ENCODE assay signal across 16 mouse cellular contexts in genomic region chr2:158730896-158731295, GRCm38 (mm10). TPM values are rescaled to one million over a fixed set of nuclear protein-coding genes. Genes with fewer than 3 reads are reported as not detected.
DNase-seq lines count a peak whose midpoint lies in the region; ATAC-seq and TF ChIP-seq lines count a peak whose summit lies in the region.
"Had no signal": no experiment of that assay in that cellular context is flagged by ENCODE, and none has a peak within 500 bp of the region (broad histone marks: within the 10 kb centered on the region; RNA-seq: fewer than 3 reads in every experiment).

No protein-coding gene starts in this region.

- no peak overlapping the region for H3K27ac ChIP-seq in hindbrain, postnatal 0 days
- H3K27ac ChIP-seq in hindbrain, embryonic 11.5 days (ENCODE audit: low read depth, low read length), result no peak overlapping the region
- H3K27ac ChIP-seq in cortical plate, adult 2 months (ENCODE audit: insufficient read depth, low read length), result peak overlapping the region; percentile 39
- H3K27ac ChIP-seq: embryonic facial prominence, embryonic 13.5 days; forebrain, embryonic 12.5 days; heart, embryonic 13.5 days; hindbrain, embryonic 12.5 days had no signal

- H3K4me2 ChIP-seq in hindbrain, postnatal 0 days (ENCODE audit: low read depth, low read length), result no peak overlapping the region
- H3K4me2 ChIP-seq in hindbrain, embryonic 11.5 days (replicated peaks; ENCODE audit: low read depth, low read length), result no peak overlapping the region
- H3K4me2 ChIP-seq: embryonic facial prominence, embryonic 13.5 days; forebrain, embryonic 12.5 days; heart, embryonic 13.5 days; hindbrain, embryonic 12.5 days had no signal

- ATAC-seq in hindbrain, postnatal 0 days, result no peak
- ATAC-seq in hindbrain, embryonic 11.5 days (ENCODE audit: low FRiP score), result no peak
- ATAC-seq: forebrain, postnatal 0 days; hindbrain, embryonic 16.5 days had no signal

- WGBS in hindbrain, postnatal 0 days, result 56% methylated on average over 3 of the region's 3 CpGs
- WGBS in hindbrain, embryonic 11.5 days, result 70% methylated on average over 3 of the region's 3 CpGs

- peak; percentile 27 for DNase-seq in hindbrain, postnatal 0 days (ENCODE audit: low spot score)
- DNase-seq in hindbrain, embryonic 11.5 days (ENCODE audit: low spot score), result no peak
- DNase-seq in right cerebral cortex, adult 18-20 months, result peak; percentile 64
- no peak for DNase-seq in right cerebral cortex, postnatal 4 days
- DNase-seq in neural tube, embryonic 10.5 days (ENCODE audit: extremely low spot score, low spot score), result no peak
- DNase-seq: adrenal gland, postnatal 10 days; forebrain, postnatal 0 days; gastrocnemius, postnatal 36 days; heart, adult 11 months; heart, postnatal 36 days had no signal

- H3K9me3 ChIP-seq in hindbrain, postnatal 0 days (ENCODE audit: low read length), result no peaks in the 10 kb centered on the region
- H3K9me3 ChIP-seq in hindbrain, embryonic 11.5 days (ENCODE audit: control insufficient read depth, low read length), result no peaks in the 10 kb centered on the region
- H3K9me3 ChIP-seq: embryonic facial prominence, embryonic 13.5 days; forebrain, embryonic 12.5 days; heart, embryonic 13.5 days; hindbrain, embryonic 12.5 days had no signal

- no peak for TF ChIP-seq POLR2A in cortical plate, adult 2 months (IDR thresholded peaks at IDR 0.05; ENCODE audit: extremely low read depth, insufficient read depth, low read length)

- TF ChIP-seq CTCF in hindbrain, postnatal 0 days (IDR thresholded peaks at IDR 0.05; ENCODE audit: low read depth), result no peak
- no peak for TF ChIP-seq CTCF in cortical plate, adult 2 months (IDR thresholded peaks at IDR 0.05; ENCODE audit: extremely low read depth, insufficient read depth, low read length)

- H3K36me3 ChIP-seq in hindbrain, postnatal 0 days (ENCODE audit: insufficient read depth, low read length), result no peaks in the 10 kb centered on the region
- no peaks in the 10 kb centered on the region for H3K36me3 ChIP-seq in hindbrain, embryonic 11.5 days (ENCODE audit: control insufficient read depth, insufficient read depth, low read length)
- H3K36me3 ChIP-seq: embryonic facial prominence, embryonic 13.5 days; forebrain, embryonic 12.5 days; heart, embryonic 13.5 days; hindbrain, embryonic 12.5 days had no signal

- H3K4me1 ChIP-seq in hindbrain, postnatal 0 days (ENCODE audit: insufficient read depth, low read length), result peaks cover 12% of the 10 kb centered on the region
- no peaks in the 10 kb centered on the region for H3K4me1 ChIP-seq in hindbrain, embryonic 11.5 days (replicated peaks; ENCODE audit: control insufficient read depth, insufficient read depth, low read length)
- peaks cover 21% of the 10 kb centered on the region for H3K4me1 ChIP-seq in cortical plate, adult 2 months (ENCODE audit: control insufficient read depth, insufficient read depth, low read length)
- H3K4me1 ChIP-seq: forebrain, embryonic 12.5 days; hindbrain, embryonic 12.5 days had no signal

- no peak overlapping the region for H3K9ac ChIP-seq in hindbrain, postnatal 0 days (replicated peaks; ENCODE audit: low read length)
- no peak overlapping the region for H3K9ac ChIP-seq in hindbrain, embryonic 11.5 days (ENCODE audit: low read depth, low read length)
- H3K9ac ChIP-seq: embryonic facial prominence, embryonic 13.5 days; forebrain, embryonic 12.5 days; forebrain, postnatal 0 days; heart, embryonic 13.5 days; hindbrain, embryonic 12.5 days had no signal

- H3K27me3 ChIP-seq in hindbrain, postnatal 0 days (ENCODE audit: insufficient read depth, low read length), result no peaks in the 10 kb centered on the region
- no peaks in the 10 kb centered on the region for H3K27me3 ChIP-seq in hindbrain, embryonic 11.5 days (ENCODE audit: control insufficient read depth, insufficient read depth, low read length)
- H3K27me3 ChIP-seq: embryonic facial prominence, embryonic 13.5 days; forebrain, embryonic 12.5 days; heart, embryonic 13.5 days; hindbrain, embryonic 12.5 days had no signal

- H3K4me3 ChIP-seq in hindbrain, postnatal 0 days (ENCODE audit: low read length), result no peak overlapping the region
- no peak overlapping the region for H3K4me3 ChIP-seq in hindbrain, embryonic 11.5 days (ENCODE audit: low read depth, low read length)
- H3K4me3 ChIP-seq in cortical plate, adult 2 months (ENCODE audit: insufficient read depth, low read length), result no peak overlapping the region
- H3K4me3 ChIP-seq: embryonic facial prominence, embryonic 13.5 days; forebrain, embryonic 12.5 days; heart, embryonic 13.5 days; hindbrain, embryonic 12.5 days had no signal

RNA-seq across cellular contexts. Expression of gene Fam83d, which starts 37.0 kb away (rescaled TPM):
- total RNA-seq in hindbrain, postnatal 0 days (2014; rRNA removed), result 12.0 and 18.8 TPM in 2 replicates
- 6.7 and 9.2 TPM in 2 replicates for polyA plus RNA-seq in hindbrain, postnatal 0 days (2015; fragmentation: Nextera tagmentation; extraction: Ambion mirVana)
- polyA plus RNA-seq in hindbrain, embryonic 11.5 days (2014; fragmentation: Nextera tagmentation; extraction: Ambion mirVana), result 37.8 and 38.3 TPM in 2 replicates
- 2.0 and 2.2 TPM in 2 replicates for polyA plus RNA-seq in cortical plate, adult 2 months (2012; rRNA removed)

Comparison
In these comparisons a context has a peak if more than half of its experiments do, and no peak if none do; other contexts are left out.
1. DNase-seq: peak in hindbrain, postnatal 0 days (single experiment) and right cerebral cortex, adult 18-20 months (single experiment); none in hindbrain, embryonic 11.5 days (single experiment), right cerebral cortex, postnatal 4 days (single experiment) and neural tube, embryonic 10.5 days (single experiment).